Mouse (Mus musculus) layer of hippocampus, adult 2 months (tissue): ENCODE measurements around the gene Ccsap. TPM values are rescaled to one million over a fixed set of nuclear protein-coding genes. Genes with fewer than 3 reads are reported as not detected.

Source experiments
- DNase-seq, 2 experiments: peaks; one replicate each; pipeline ENCODE4 v3.0.0; 2022; ENCODE audit warnings: low spot score in 2 of 2
- H3K27ac ChIP-seq: fragments of 200-600 bp; 2 replicates; pipeline ENCODE4 v1.8.1; 2022
- H3K4me3 ChIP-seq: fragments of 200-600 bp; 2 replicates; pipeline ENCODE4 v1.8.1; 2022; ENCODE audit warnings: mild to moderate bottlenecking
- CTCF ChIP-seq: fragments of 200-600 bp; conservative IDR thresholded peaks from 2 replicates; pipeline ENCODE4 v1.8.1; 2022; ENCODE audit warnings: antibody characterized with exemption, mild to moderate bottlenecking, moderate library complexity
- total RNA-seq, 2 experiments: library from RNA; stranded (reverse); gene quantifications; 2 replicates each; pipeline ENCODE4 v1.2.3; 2021

Gene Ccsap
- total RNA-seq, 2 experiments from 2014 or later: 62.3 to 62.7 TPM

DNA sequence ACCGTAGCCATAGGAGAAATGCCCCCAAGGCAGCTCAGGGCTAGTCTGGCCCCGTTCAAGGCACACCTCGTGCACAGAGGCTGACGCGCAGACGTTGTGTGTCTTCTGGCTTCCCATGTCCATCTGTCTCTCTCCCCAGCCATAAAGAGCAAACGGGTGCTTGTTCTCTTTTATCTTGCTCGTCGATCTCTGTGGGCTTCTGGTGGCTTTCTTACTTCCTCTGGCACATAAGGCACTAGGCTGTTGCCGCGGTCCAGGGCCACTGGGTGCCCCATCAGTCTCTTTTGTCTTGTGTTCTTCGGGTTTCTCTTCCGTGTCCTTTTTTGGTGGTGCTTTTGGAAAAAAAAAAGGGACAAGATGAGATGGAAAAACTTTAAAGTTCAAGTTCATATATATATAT lies 14.9 kb downstream of the Ccsap start:
- H3K27ac ChIP-seq: peak overlapping the region; percentile 78
- no peak for TF ChIP-seq CTCF
- no peak for DNase-seq
- no peak overlapping the region for H3K4me3 ChIP-seq

DNA sequence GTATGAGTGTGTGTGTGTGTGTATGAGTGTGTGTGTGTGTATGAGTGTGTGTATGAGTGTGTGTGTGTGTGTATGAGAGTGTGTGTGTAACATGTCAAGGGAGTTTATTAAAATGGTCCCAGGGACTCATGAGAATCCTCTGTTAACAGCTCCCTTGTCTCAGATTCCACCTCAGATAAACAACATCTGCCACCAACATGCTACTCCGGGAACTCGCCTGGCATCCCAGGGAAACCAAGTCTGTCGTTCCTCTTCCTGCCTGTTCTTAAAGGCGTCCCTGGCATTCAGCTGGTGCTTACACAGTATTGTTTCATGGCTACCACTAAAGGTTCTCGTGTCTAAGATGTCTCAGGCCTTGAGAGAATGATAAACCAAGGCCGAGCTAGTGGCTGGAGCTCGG lies 15.7 kb downstream of the Ccsap start:
- H3K27ac ChIP-seq: peak overlapping the region; percentile 78
- no peak for TF ChIP-seq CTCF

DNA sequence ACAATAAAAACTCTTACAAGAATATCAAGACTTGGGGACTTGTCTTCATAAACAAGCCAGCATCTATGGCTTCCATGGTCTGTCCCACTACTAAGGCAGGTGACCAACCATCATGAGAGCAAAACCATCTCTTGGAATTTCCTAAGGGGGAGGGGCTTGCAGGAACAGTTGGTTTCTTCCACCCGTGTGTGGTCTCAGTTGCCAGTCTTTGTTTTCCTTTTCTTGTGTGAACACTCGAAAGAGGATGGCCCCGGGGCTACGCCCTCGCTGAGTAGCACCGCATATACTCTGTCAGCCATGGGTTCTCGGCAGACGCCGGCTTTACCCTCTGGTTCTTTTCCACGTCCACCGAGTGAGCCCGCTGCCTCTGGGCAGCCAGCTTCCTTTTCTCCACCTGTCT lies 17.9 kb downstream of the Ccsap start:
- DNase-seq: no peak
- no peak overlapping the region for H3K4me3 ChIP-seq
- no peak for TF ChIP-seq CTCF
- H3K27ac ChIP-seq: peak overlapping the region; percentile 76; the same call in 1 of the 2 replicates

More for the DNA sequence above, 15.7 kb downstream of the Ccsap start:
- H3K4me3 ChIP-seq: no peak overlapping the region
- DNase-seq: no peak

DNA sequence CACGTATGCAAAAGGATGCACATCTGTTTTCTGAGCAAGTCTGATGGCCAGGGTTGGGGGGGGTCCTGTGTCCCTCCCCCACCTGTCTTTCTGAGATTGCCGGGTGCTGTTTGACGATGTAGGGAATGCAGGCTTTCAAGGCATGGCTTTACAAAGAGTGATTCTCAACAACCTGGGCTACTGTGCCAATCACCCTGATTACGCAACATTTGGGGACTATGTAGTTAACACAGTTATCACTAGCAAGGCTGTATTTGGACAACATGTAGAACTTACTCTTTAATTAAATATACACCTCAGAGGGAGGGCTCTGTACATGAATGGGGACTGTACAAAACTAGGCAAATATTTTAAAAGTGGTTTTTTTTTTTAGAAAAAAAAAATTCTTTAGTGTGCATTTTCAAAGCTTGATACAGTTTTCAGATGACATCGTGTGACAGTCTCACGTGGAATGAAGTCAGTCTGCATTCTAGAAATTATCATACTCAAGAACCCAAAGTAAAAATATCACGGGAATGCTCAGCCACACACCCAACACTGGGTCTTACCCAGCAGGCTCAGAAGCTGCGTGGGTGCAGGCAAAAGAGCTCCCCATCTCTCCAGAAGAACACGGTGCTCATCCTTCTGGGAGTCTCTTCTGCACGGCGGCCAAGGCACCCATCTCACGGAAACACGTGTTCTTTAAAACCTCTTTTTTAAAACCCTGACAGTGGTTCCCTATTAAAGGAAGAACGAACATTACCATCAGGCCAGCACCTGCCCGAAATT lies 19.2 kb downstream of the Ccsap start:
- peak; percentile 57 to 80 for DNase-seq
- H3K4me3 ChIP-seq: no peak overlapping the region
- no peak for TF ChIP-seq CTCF
- peak overlapping the region; percentile 76 for H3K27ac ChIP-seq

DNA sequence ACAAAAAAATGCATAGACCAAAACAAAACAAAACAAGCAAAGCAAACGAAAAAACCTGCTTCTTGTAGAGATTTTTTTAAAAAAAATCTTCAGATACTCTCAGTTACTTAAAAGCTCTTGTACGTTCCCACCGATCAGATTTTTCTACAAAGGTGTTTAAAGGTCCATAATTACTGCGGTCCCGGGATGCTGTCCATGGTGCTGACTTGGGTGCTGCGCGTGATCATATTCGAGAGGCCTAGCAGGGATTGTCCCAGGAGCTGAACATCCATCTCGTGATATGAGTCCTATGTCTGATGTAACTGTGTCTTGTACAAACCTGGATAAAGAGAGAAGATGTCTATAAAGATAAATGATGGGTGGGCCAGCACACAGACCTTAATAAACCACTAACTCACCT lies 21.5 kb downstream of the Ccsap start:
- Histone ChIP-seq H3K27ac (no peak overlapping the region), H3K4me3 (no peak overlapping the region)
- DNase-seq: no peak
- TF ChIP-seq CTCF: no peak

DNA sequence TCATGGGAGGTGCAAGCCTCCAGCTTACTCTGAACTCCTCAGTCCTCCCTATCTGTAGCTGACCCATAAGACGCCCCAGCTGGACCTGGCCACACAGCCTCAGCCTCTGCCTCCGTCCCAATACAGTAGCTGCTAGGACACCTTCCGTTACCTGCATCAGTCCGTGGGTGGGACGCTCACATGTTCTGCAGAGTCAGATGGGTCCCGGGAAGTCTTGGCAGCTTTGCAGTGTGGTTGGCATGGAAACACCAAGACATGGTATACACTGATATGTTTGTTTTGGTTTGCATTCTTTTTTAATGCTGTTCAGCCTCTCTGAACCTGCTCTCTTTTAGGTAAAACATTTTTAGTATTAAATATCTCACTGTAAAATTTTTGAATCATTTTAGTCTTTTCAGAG lies 23.7 kb downstream of the Ccsap start:
- peak in 1 of 2 experiments; percentile 58 for DNase-seq
- Histone ChIP-seq H3K4me3 (no peak overlapping the region), H3K27ac (peak overlapping the region; percentile 63)
- TF ChIP-seq CTCF: no peak

DNA sequence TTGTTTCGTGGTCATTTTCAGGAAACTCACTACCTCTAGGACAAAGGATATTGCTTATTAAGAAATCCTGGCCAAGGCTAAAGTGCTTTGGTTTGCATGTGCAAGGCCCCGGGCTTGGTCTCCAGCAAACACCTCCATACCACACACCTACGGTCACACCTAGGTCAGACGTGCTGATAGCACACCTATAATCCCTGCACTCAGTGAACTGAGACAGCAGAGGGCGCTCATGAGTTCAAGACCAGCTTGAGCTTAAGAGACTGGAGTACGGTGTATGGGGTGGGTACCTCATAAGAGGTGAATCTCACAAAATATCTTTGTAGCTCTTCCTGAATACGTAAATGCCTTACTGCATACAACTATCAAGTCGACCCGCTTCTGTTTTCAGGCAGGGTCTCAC lies 24.6 kb downstream of the Ccsap start:
- H3K27ac ChIP-seq: peak overlapping the region; percentile 63; the same call in 1 of the 2 replicates
- TF ChIP-seq CTCF: peak; percentile 94
- peak in 1 of 2 experiments; percentile 77 for DNase-seq

DNA sequence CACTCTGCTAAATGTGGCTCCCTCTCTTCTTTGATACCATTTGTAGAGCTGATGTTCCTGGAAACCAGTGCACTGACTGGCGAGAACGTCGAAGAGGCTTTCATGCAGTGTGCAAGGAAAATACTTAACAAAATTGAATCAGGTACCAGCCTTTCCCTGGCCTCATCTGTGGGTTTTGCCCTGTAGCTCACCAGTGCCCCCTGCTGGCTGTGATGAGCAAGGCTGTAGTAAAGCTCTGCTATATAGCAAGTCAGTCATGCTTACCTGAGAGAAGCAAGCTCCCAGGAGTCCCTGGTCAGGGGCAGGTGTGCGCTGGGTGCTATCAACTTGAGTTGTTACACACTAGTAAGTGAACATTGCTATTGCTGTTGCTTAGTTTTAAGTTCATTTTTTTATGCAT lies 27.3 kb downstream of the Ccsap start:
- TF ChIP-seq CTCF: peak; percentile 89
- Histone ChIP-seq H3K4me3 (no peak overlapping the region), H3K27ac (no peak overlapping the region)
- DNase-seq: peak in 1 of 2 experiments; percentile 53

More for the DNA sequence above, 24.6 kb downstream of the Ccsap start:
- H3K4me3 ChIP-seq: no peak overlapping the region

DNA sequence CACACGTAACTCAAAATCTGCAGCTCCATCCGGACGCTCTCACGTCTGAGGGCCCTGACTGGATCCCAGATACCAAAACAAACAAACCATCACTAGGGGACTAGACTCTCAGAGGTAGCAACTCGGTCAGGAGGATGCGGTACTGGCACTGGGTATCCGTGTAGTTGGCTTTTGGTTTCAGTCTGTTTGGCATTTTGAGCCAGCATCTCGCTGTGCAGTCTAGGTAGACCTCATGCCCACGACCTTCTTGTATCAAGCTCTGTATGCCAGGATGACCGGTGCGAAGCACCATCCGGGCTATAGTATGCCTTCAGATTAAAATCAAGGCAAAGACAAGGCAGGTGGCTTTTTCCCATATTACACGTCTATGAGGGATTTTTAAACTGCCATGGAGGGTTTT lies 32.5 kb downstream of the Ccsap start:
- no peak for TF ChIP-seq CTCF
- Histone ChIP-seq H3K4me3 (no peak overlapping the region), H3K27ac (0 out of 2 replicates have a peak overlapping the region, but pooled peaks have one; percentile 10)
- no peak for DNase-seq

DNA sequence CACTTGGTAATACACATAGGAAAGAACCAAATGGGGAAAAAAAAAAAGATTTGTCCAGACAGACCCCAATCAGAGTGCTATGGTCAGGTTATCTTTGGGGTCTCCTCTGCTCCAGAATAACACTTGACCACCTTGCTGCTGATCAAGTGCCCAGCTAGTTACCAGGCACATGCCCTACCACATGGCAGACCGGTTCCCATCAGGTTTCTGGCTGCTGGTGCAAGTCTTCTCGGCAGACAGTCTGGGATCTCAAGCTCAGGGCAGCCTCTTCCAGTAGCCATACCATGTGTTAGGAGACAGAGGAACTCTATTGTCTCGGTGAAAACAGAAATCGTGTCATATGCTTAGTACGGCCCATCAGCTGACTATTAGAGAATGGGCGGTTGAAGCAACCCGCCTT lies 33.3 kb downstream of the Ccsap start:
- TF ChIP-seq CTCF: no peak
- no peak for DNase-seq
- Histone ChIP-seq H3K4me3 (no peak overlapping the region), H3K27ac (no peak overlapping the region)

DNA sequence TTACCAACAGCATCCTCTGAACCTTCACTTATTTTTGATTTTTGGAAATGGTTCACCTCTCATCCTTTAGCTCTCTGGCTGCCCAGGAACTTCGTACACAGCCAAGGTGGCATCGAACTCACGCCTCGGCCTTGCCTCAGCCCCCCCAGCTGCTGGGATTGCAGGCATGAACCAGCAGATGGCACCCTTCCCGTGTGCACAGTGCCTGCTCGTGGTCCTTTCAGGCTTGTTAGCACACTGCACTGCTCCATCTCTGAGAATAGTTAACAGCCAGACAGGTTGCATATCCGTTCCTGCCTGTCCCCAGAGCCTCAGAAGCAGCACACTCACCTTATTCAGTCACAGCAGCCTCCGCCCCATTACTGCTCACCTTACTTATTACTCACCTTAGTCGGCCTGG lies 34.0 kb downstream of the Ccsap start:
- no peak overlapping the region for H3K27ac ChIP-seq
- peak; percentile 72 for TF ChIP-seq CTCF
- no peak for DNase-seq
- no peak overlapping the region for H3K4me3 ChIP-seq

DNA sequence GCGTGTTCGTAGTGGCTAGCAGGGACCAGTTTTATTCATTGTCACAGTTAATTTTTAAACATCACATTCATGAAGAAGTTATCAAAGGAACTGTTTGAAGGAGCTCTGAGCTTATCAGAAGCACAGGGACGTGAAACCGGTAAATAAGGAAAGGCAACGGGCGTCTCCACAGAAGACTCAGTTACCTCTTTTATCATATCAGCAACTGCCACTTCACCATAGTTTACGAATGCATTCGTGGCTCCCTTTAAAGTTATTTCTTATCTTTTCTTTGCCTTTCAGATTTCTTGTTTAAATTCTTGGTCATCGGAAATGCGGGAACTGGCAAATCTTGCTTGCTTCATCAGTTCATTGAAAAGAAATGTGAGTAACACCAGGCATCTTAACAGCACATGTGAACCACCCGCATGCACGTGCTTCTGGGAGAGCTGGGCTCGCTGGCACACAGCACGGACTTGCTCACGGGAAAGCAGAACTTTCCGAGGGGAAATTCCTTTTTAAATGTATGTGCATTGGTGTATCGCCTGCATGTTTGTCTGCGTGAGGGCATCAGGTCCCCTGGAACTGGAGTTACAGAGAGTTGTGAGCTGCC lies 36.4 kb downstream of the Ccsap start:
- no peak overlapping the region for H3K4me3 ChIP-seq
- H3K27ac ChIP-seq: no peak overlapping the region
- no peak for DNase-seq
- no peak for TF ChIP-seq CTCF

DNA sequence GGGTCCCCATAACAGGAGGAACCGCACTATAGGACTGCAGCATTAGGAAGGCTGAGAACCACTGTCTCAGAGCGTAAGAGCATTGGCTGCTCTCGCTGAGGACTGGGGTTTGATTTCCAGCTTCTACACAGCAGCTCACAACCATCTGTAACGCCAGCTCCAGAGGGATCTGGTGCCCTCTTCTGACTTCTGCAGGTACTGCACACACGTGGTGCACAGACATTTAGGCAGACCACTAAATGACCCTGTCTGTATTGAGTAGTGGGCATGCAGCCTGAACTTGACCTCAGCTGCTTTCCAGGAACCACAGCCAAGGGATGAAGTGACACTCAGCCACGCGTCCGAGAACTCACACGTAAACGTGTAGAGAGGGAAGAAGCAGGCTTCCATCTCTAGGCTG lies 36.9 kb downstream of the Ccsap start:
- H3K27ac ChIP-seq: no peak overlapping the region
- TF ChIP-seq CTCF: peak; percentile 64
- no peak for DNase-seq
- H3K4me3 ChIP-seq: no peak overlapping the region

DNA sequence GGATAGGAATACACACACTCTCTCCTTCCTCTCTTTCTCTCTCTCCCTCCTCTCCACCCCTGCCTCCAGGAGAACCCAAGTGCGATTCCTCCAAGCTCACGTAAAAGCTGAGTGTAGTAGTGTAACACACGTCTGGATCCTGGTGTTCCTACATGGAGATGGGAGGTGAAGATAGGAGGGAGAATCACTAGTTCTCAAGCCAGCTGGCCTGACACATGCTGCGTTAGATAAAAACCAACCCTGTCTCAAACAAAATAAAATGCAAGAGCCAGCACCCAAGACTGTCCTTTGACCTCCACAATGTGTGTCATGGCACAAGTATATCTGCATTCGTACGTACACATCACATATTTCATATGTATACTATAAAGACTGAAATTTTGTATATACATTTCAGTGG lies 39.2 kb downstream of the Ccsap start:
- Histone ChIP-seq H3K4me3 (no peak overlapping the region), H3K27ac (no peak overlapping the region)
- TF ChIP-seq CTCF: no peak
- no peak for DNase-seq
